Mouse (Mus musculus) forebrain, postnatal 0 days (tissue): ENCODE measurements around the gene Gstp2. TPM values are rescaled to one million over a fixed set of nuclear protein-coding genes. Genes with fewer than 3 reads are reported as not detected.

Experiments
- ATAC-seq: fragments of 200-750 bp; cut with Nextera tagmentation; 2 replicates; pipeline ENCODE4 v1.8.0; 2017; ENCODE audit warnings: mild to moderate bottlenecking, moderate library complexity
- DNase-seq: peaks from one replicate; pipeline ENCODE4 v3.0.0-alpha.2; 2015
- H3K27ac ChIP-seq: fragments of 300-500 bp; sonication (generic); 2 replicates; pipeline ENCODE4 v1.5.1; 2014; ENCODE audit warnings: low read depth, mild to moderate bottlenecking, antibody characterized with exemption, low read length, moderate library complexity, mixed read lengths
- H3K27me3 ChIP-seq: fragments of 300-500 bp; sonication (generic); 2 replicates; pipeline ENCODE4 v1.6.1; 2014; ENCODE audit warnings: mild to moderate bottlenecking, low read length, mixed read lengths; ENCODE audit not compliant: insufficient read depth
- H3K36me3 ChIP-seq: fragments of 300-500 bp; sonication (generic); 2 replicates; pipeline ENCODE4 v1.6.1; 2014; ENCODE audit warnings: mild to moderate bottlenecking, moderate library complexity; ENCODE audit not compliant: insufficient read depth
- H3K4me1 ChIP-seq: fragments of 300-500 bp; sonication (generic); 2 replicates; pipeline ENCODE4 v1.6.1; 2014; ENCODE audit warnings: antibody characterized with exemption; ENCODE audit not compliant: insufficient read depth
- H3K4me2 ChIP-seq: fragments of 300-500 bp; sonication (generic); 2 replicates; pipeline ENCODE4 v1.6.1; 2014; ENCODE audit warnings: low read depth, mild to moderate bottlenecking, moderate library complexity
- H3K4me3 ChIP-seq: fragments of 300-500 bp; sonication (generic); 2 replicates; pipeline ENCODE4 v1.5.1; 2014; ENCODE audit warnings: low read depth, low read length, mixed read lengths
- H3K9ac ChIP-seq: fragments of 300-500 bp; sonication (generic); 2 replicates; pipeline ENCODE4 v1.6.1; 2014; ENCODE audit warnings: mild to moderate bottlenecking
- H3K9me3 ChIP-seq: fragments of 300-500 bp; sonication (generic); 2 replicates; pipeline ENCODE4 v1.6.1; 2016; ENCODE audit warnings: low read length
- CTCF ChIP-seq: sonication (generic); IDR thresholded peaks from 2 replicates; pipeline ENCODE4 v1.5.1; 2016; ENCODE audit warnings: antibody characterized with exemption, control low read depth, low read depth
- WGBS: fragments of 180-500 bp; shearing (Covaris S2); extraction: QIAGEN DNeasy Blood & Tissue Kit; methylation state at CpG from one replicate; pipeline ENCODE4 v1.1.7; 2014; 5-methylcytosine and 5-hydroxymethylcytosine counted together
- polyA plus RNA-seq: library from polyadenylated mRNA; unstranded; fragments of >200 nt; fragmentation: Nextera tagmentation; extraction: Ambion mirVana; gene quantifications from 2 replicates; pipeline ENCODE4 v1.2.1, GENCODE M21; 2015
- total RNA-seq: library from RNA; depleted of rRNA; stranded (reverse); fragments of >200 nt; gene quantifications from 2 replicates; pipeline ENCODE4 v1.2.3, GENCODE M21; 2014

Gene Gstp2
- total and polyA plus RNA-seq, 2 experiments from 2014 or later = 2.5 to 2.7 TPM

DNA sequence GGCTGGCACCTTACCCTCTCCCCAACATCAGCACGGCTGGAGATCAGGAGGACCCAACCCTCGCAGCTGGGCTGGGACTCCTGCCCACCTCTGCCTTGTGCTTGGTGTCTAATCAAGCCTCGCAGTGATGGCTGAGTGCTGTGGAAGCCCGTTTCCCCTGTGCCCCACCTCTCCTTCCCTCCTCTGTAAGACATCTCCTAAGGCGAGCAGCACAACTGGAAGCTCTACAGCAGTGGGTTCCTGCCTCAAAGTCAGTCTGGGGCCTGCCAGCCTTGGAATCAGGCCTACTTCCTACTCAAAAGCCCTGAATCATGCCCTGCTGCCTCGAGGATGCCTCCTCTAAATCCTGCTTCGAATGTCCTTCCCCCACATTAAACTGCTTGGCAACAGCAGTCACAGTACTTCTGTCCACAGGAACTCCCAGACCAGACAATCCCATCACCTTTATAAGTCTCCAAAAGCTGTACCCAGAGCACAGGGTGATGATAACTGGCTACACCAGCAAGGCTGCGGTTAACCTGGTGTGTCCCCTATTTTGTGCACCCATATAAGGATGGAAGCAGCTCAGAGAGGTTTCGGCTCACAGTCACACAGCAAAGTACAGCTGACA is 46.6 kb downstream of the Gstp2 start:
- TF ChIP-seq CTCF = no peak
- ATAC-seq = no peak
- WGBS = 88% methylated on average over 9 of the region's 9 CpGs

DNA sequence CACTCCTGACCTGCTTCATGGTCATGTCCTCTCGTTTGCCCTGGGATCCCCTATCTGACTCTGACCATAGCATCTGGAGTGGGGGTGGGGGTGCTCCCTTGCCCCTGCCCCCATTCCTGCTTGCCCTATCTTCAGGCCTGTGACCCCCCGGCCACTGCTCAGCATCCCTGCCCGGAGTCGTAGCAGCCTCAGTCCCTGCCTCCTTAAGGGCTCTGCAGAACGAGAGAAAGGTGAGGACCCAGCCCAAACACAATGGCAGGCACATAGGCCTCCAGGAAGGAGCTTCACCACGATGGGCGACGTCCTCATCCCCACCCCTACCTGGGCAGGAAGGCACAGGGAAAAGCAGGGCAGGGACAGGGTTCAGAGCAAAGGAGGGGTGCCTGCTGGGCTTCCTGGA is 47.5 kb downstream of the Gstp2 start:
- no peak for DNase-seq
- H3K4me3 ChIP-seq = no peak overlapping the region
- no peak overlapping the region for H3K9ac ChIP-seq
- no peak for TF ChIP-seq CTCF
- H3K27ac ChIP-seq = no peak overlapping the region
- 78% methylated on average over 8 of the region's 8 CpGs for WGBS
- H3K4me2 ChIP-seq = no peak overlapping the region
- no peaks in the 10 kb centered on the region for H3K36me3 ChIP-seq
- H3K9me3 ChIP-seq = no peaks in the 10 kb centered on the region
- no peaks in the 10 kb centered on the region for H3K27me3 ChIP-seq
- no peak for ATAC-seq
- H3K4me1 ChIP-seq = peaks cover 10% of the 10 kb centered on the region; the same call in 1 of the 2 replicates

More for the DNA sequence above, 46.6 kb downstream of the Gstp2 start:
- DNase-seq = no peak
- Histone ChIP-seq H3K4me3 (no peak overlapping the region), H3K4me2 (peak overlapping the region; percentile 86; the same call in 1 of the 2 replicates), H3K4me1 (peaks cover 10% of the 10 kb centered on the region; the same call in 1 of the 2 replicates), H3K27ac (no peak overlapping the region), H3K9me3 (no peaks in the 10 kb centered on the region), H3K9ac (no peak overlapping the region), H3K36me3 (no peaks in the 10 kb centered on the region), H3K27me3 (no peaks in the 10 kb centered on the region)

DNA sequence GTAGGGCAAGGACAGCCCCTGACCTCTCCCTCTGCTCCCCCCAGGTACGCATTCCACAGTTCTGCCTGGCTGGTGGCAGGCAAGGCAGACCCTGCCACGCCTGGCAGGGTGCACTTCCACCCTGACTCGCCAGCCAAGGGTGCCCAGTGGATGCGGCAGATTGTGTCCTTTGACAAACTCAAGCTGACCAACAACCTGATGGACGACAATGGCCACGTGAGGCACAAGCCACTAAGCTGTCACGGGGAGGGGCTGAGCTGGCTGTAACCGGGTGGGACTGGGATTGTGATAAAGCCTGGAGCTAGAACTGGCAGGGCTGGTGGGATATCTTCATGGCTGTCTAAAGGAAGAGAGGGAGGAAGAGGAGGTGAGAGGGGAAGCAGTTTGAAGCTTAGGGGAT is 48.6 kb downstream of the Gstp2 start:
- no peaks in the 10 kb centered on the region for H3K27me3 ChIP-seq
- H3K9ac ChIP-seq = no peak overlapping the region
- no peak overlapping the region for H3K27ac ChIP-seq
- 66% methylated on average over 8 of the region's 8 CpGs for WGBS
- peaks cover 10% of the 10 kb centered on the region; the same call in 1 of the 2 replicates for H3K4me1 ChIP-seq
- no peak for TF ChIP-seq CTCF
- H3K4me3 ChIP-seq = no peak overlapping the region
- no peak for DNase-seq
- no peaks in the 10 kb centered on the region for H3K9me3 ChIP-seq
- no peak overlapping the region for H3K4me2 ChIP-seq
- no peaks in the 10 kb centered on the region for H3K36me3 ChIP-seq
- ATAC-seq = no peak

DNA sequence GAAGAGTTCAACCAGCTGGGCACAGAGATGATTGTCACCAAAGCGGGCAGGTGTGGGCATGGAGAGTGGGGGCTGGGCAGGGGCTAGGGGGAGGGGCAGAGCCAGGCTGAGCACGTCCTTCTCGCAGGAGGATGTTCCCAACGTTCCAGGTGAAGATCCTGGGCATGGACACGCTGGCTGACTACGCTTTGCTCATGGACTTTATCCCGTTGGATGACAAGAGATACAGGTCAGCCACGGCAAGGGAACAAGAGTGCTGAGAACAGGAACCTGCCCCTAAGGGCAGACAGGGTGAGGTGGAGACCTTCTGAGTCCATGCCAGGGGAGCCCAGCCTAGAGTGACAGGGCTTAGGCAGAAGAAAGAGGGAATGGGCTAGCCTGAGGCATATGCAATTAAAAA is 49.1 kb downstream of the Gstp2 start:
- Histone ChIP-seq H3K9me3 (no peaks in the 10 kb centered on the region), H3K36me3 (no peaks in the 10 kb centered on the region), H3K4me1 (peaks cover 9% of the 10 kb centered on the region; the same call in 1 of the 2 replicates), H3K4me3 (no peak overlapping the region), H3K9ac (no peak overlapping the region), H3K27ac (no peak overlapping the region), H3K27me3 (no peaks in the 10 kb centered on the region), H3K4me2 (no peak overlapping the region)
- ATAC-seq = no peak
- no peak for TF ChIP-seq CTCF
- DNase-seq = no peak
- WGBS = 88% methylated on average over 8 of the region's 8 CpGs

DNA sequence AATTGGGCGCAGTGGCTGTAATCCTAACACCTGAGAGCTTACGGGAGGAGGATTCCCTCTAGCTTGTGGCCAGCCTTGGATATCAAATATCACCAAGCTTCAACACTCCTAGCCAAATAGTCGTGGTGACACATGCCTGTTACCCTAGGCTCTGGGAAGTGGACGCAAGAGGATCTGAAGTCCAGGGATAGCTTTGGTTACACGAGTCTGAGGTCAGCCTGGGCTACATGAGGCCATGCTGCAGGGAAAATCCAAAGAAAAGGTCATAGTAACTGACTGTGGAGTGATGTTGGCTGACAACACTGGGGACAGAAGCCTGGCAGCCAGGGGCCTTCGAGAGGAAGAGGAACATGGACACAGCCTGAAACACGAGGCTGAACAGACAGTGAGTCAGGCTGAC is 49.7 kb downstream of the Gstp2 start:
- Histone ChIP-seq H3K4me3 (no peak overlapping the region), H3K4me2 (no peak overlapping the region), H3K9ac (no peak overlapping the region), H3K36me3 (no peaks in the 10 kb centered on the region), H3K9me3 (no peaks in the 10 kb centered on the region), H3K4me1 (peaks cover 3% of the 10 kb centered on the region; the same call in 1 of the 2 replicates), H3K27me3 (no peaks in the 10 kb centered on the region), H3K27ac (no peak overlapping the region)
- ATAC-seq (no peak), DNase-seq (no peak)
- TF ChIP-seq CTCF = no peak
- 72% methylated on average over 7 of the region's 7 CpGs for WGBS

DNA sequence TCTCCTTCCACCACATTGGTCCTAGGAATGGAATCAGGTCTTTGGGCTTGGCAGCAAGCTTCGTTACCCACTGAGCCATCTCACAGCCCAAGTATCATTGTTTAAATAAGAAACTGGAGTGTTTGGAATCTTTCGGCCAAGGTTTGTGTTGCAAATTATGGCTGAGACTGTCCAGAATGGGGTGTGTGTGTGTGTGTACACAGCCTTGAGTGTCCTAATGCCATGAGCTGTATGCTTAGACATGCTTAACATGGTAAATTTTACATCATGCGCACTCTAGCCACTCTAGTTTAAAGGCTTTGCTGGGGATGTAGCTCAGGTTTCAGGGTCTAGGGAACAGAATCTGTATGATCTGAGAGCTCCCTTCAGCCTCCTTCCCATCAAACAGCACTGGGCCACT is 50.3 kb downstream of the Gstp2 start:
- no peaks in the 10 kb centered on the region for H3K9me3 ChIP-seq

DNA sequence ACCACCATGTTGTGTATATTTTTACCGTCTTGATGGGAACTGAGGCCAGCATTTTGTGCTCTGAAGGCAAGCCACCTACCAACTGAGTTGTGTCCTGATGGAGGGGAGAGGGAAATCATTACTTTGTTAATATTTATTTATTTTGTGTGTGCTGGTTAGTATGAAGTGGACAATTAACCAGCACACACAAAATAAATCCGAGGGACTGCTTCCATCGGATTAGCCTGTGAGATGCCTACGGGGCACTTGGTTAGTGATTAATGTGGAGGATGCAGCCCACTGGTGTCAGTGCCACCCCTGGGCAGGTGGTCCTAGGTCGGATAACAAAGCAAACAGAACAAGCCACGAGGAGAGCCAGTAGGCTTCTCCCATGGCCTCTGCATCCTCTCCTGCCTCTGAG is 50.9 kb downstream of the Gstp2 start:
- no peak overlapping the region for H3K4me2 ChIP-seq
- no peak overlapping the region for H3K9ac ChIP-seq
- no peaks in the 10 kb centered on the region for H3K4me1 ChIP-seq
- no peak for TF ChIP-seq CTCF
- DNase-seq = no peak
- no peak for ATAC-seq
- no peaks in the 10 kb centered on the region for H3K36me3 ChIP-seq
- 64% methylated on average over 6 of the region's 6 CpGs for WGBS
- no peak overlapping the region for H3K27ac ChIP-seq
- no peaks in the 10 kb centered on the region for H3K9me3 ChIP-seq
- no peaks in the 10 kb centered on the region; the same call in 1 of the 2 replicates for H3K27me3 ChIP-seq
- no peak overlapping the region for H3K4me3 ChIP-seq

More for the DNA sequence above, 50.3 kb downstream of the Gstp2 start:
- no peak for TF ChIP-seq CTCF
- Histone ChIP-seq H3K27me3 (no peaks in the 10 kb centered on the region; the same call in 1 of the 2 replicates), H3K4me2 (no peak overlapping the region), H3K27ac (no peak overlapping the region), H3K9ac (no peak overlapping the region), H3K4me3 (no peak overlapping the region), H3K4me1 (no peaks in the 10 kb centered on the region), H3K36me3 (no peaks in the 10 kb centered on the region)
- 86% methylated on average over 3 of the region's 3 CpGs for WGBS
- ATAC-seq = no peak
- no peak for DNase-seq
